ENCODE assay signal across 8 mouse cellular contexts in genomic region chr9:123665645-123666044, GRCm38 (mm10). TPM values are rescaled to one million over a fixed set of nuclear protein-coding genes. Genes with fewer than 3 reads are reported as not detected.
A peak's percentile ranks its signal among the peaks of the same experiment; 100 is the strongest.
DNase-seq lines count a peak whose midpoint lies in the region; ATAC-seq and TF ChIP-seq lines count a peak whose summit lies in the region.

No protein-coding gene starts in this region.

- H3K36me3 ChIP-seq in forebrain, embryonic 14.5 days (ENCODE audit: control insufficient read depth, insufficient read depth, low read length) = no peaks in the 10 kb centered on the region
- no peaks in the 10 kb centered on the region for H3K36me3 ChIP-seq in forebrain, embryonic 10.5 days (replicated peaks)
- no peaks in the 10 kb centered on the region for H3K36me3 ChIP-seq in midbrain, postnatal 0 days (ENCODE audit: insufficient read depth, low read length)
- H3K36me3 ChIP-seq in midbrain, embryonic 13.5 days = no peaks in the 10 kb centered on the region

- H3K4me1 ChIP-seq in forebrain, embryonic 14.5 days (ENCODE audit: control insufficient read depth, insufficient read depth, low read length) = no peaks in the 10 kb centered on the region
- H3K4me1 ChIP-seq in forebrain, embryonic 10.5 days = no peaks in the 10 kb centered on the region
- no peaks in the 10 kb centered on the region for H3K4me1 ChIP-seq in midbrain, postnatal 0 days (ENCODE audit: insufficient read depth, low read length)
- H3K4me1 ChIP-seq in midbrain, embryonic 13.5 days (replicated peaks) = no peaks in the 10 kb centered on the region

- no peaks in the 10 kb centered on the region for H3K27me3 ChIP-seq in forebrain, embryonic 14.5 days (replicated peaks; ENCODE audit: control insufficient read depth, insufficient read depth, low read length)
- no peaks in the 10 kb centered on the region for H3K27me3 ChIP-seq in forebrain, embryonic 10.5 days (ENCODE audit: poor library complexity, severe bottlenecking)
- no peaks in the 10 kb centered on the region for H3K27me3 ChIP-seq in midbrain, postnatal 0 days (ENCODE audit: insufficient read depth, low read length)
- H3K27me3 ChIP-seq in midbrain, embryonic 13.5 days = no peaks in the 10 kb centered on the region

- no peak overlapping the region for H3K27ac ChIP-seq in forebrain, embryonic 14.5 days (ENCODE audit: low read depth, low read length)
- no peak overlapping the region for H3K27ac ChIP-seq in forebrain, embryonic 10.5 days
- H3K27ac ChIP-seq in midbrain, postnatal 0 days (ENCODE audit: low read depth, low read length) = no peak overlapping the region
- no peak overlapping the region for H3K27ac ChIP-seq in midbrain, embryonic 13.5 days

- peak; percentile 51 for TF ChIP-seq CTCF in midbrain, postnatal 0 days (IDR thresholded peaks at IDR 0.05)

- no peaks in the 10 kb centered on the region for H3K9me3 ChIP-seq in forebrain, embryonic 14.5 days (replicated peaks; ENCODE audit: control insufficient read depth, low read length)
- H3K9me3 ChIP-seq in forebrain, embryonic 10.5 days = no peaks in the 10 kb centered on the region
- H3K9me3 ChIP-seq in midbrain, postnatal 0 days (ENCODE audit: low read length) = no peaks in the 10 kb centered on the region
- H3K9me3 ChIP-seq in midbrain, embryonic 13.5 days = no peaks in the 10 kb centered on the region

- ATAC-seq in forebrain, embryonic 14.5 days = no peak
- no peak for ATAC-seq in midbrain, postnatal 0 days (ENCODE audit: low FRiP score)
- no peak for ATAC-seq in midbrain, embryonic 13.5 days
- ATAC-seq in monocyte, adult 5-6 weeks (replicated peaks; ENCODE audit: insufficient number of reproducible peaks, low FRiP score, low TSS enrichment, poor library complexity, severe bottlenecking) = no peak

- no peak overlapping the region for H3K4me2 ChIP-seq in forebrain, embryonic 14.5 days (ENCODE audit: low read length)
- H3K4me2 ChIP-seq in midbrain, postnatal 0 days (ENCODE audit: low read depth, low read length, poor library complexity, severe bottlenecking) = no peak overlapping the region
- no peak overlapping the region for H3K4me2 ChIP-seq in midbrain, embryonic 13.5 days (replicated peaks)

- DNase-seq in forebrain, embryonic 14.5 days (ENCODE audit: low spot score) = peak; percentile 41
- DNase-seq in forebrain, embryonic 10.5 days (ENCODE audit: extremely low spot score, low spot score) = no peak
- DNase-seq in midbrain, postnatal 0 days (ENCODE audit: low spot score) = peak; percentile 9
- DNase-seq in embryo, embryonic 10.5 days (ENCODE audit: low spot score) = peak; percentile 71
- DNase-seq in layer of hippocampus, postnatal 10 days (ENCODE audit: low spot score in 2 of 2) = peak; percentile 32 to 41
- peak; percentile 6 for DNase-seq in retina, postnatal 7 days (ENCODE audit: low read depth, low spot score)

- WGBS in forebrain, embryonic 14.5 days = 55% methylated on average over 5 of the region's 5 CpGs
- 53% methylated on average over 5 of the region's 5 CpGs for WGBS in forebrain, embryonic 10.5 days
- WGBS in midbrain, postnatal 0 days = 64% methylated on average over 5 of the region's 5 CpGs
- 58% methylated on average over 5 of the region's 5 CpGs for WGBS in midbrain, embryonic 13.5 days

- no peak overlapping the region for H3K4me3 ChIP-seq in forebrain, embryonic 14.5 days (ENCODE audit: low read depth, low read length)
- H3K4me3 ChIP-seq in forebrain, embryonic 10.5 days = no peak overlapping the region
- no peak overlapping the region for H3K4me3 ChIP-seq in midbrain, postnatal 0 days (ENCODE audit: low read depth, low read length)
- H3K4me3 ChIP-seq in midbrain, embryonic 13.5 days (replicated peaks) = no peak overlapping the region

- H3K9ac ChIP-seq in forebrain, embryonic 14.5 days (ENCODE audit: low read length) = no peak overlapping the region
- H3K9ac ChIP-seq in midbrain, postnatal 0 days (replicated peaks; ENCODE audit: low read length, poor library complexity, severe bottlenecking) = no peak overlapping the region
- H3K9ac ChIP-seq in midbrain, embryonic 13.5 days (replicated peaks) = no peak overlapping the region

RNA-seq across cellular contexts. Expression of gene Ccr9, which starts 12.6 kb away (rescaled TPM):
- polyA plus RNA-seq in forebrain, embryonic 14.5 days (2014; fragmentation: Nextera tagmentation; extraction: Ambion mirVana) = 0.08 and 0.33 TPM in 2 replicates
- polyA plus RNA-seq in forebrain, embryonic 10.5 days (2016; fragmentation: Nextera tagmentation; extraction: Ambion mirVana) = 0.04 and 0.09 TPM in 2 replicates
- 0.05 and 1.1 TPM in 2 replicates for total RNA-seq in midbrain, postnatal 0 days (2014; rRNA removed)
- 0.28 and 0.48 TPM in 2 replicates for polyA plus RNA-seq in midbrain, postnatal 0 days (2015; fragmentation: Nextera tagmentation; extraction: Ambion mirVana)
- polyA plus RNA-seq in midbrain, embryonic 13.5 days (2015; fragmentation: Nextera tagmentation; extraction: Ambion mirVana) = 0.22 and 0.36 TPM in 2 replicates
- under 1 TPM in 1 of 2 experiments, not detected in 1; 0.09 TPM for total RNA-seq in layer of hippocampus, postnatal 10 days (2021)
- 0.32 to 2.3 TPM (median 0.67 TPM) in 3 replicates for total RNA-seq in monocyte, adult 5-6 weeks (2017)

RNA-seq across cellular contexts. Expression of gene Slc6a20a, which starts 13.0 kb away (rescaled TPM):
- polyA plus RNA-seq in forebrain, embryonic 14.5 days (2014; fragmentation: Nextera tagmentation; extraction: Ambion mirVana) = 5.0 and 9.3 TPM in 2 replicates
- 0.18 and 0.78 TPM in 2 replicates for polyA plus RNA-seq in forebrain, embryonic 10.5 days (2016; fragmentation: Nextera tagmentation; extraction: Ambion mirVana)
- total RNA-seq in midbrain, postnatal 0 days (2014; rRNA removed) = 54.1 and 64.9 TPM in 2 replicates
- 41.8 and 52.4 TPM in 2 replicates for polyA plus RNA-seq in midbrain, postnatal 0 days (2015; fragmentation: Nextera tagmentation; extraction: Ambion mirVana)
- polyA plus RNA-seq in midbrain, embryonic 13.5 days (2015; fragmentation: Nextera tagmentation; extraction: Ambion mirVana) = 5.3 and 5.6 TPM in 2 replicates
- 10 to 100 TPM; 12.4 to 19.4 TPM for total RNA-seq in layer of hippocampus, postnatal 10 days (2021)
- 0.19 to 0.38 TPM in 2 of 3 replicates, not detected in the other for total RNA-seq in monocyte, adult 5-6 weeks (2017)

RNA-seq across cellular contexts. Expression of gene Slc6a20b, which starts 33.3 kb away (rescaled TPM):
- 0.09 and 0.10 TPM in 2 replicates for polyA plus RNA-seq in forebrain, embryonic 14.5 days (2014; fragmentation: Nextera tagmentation; extraction: Ambion mirVana)
- 0.15 and 0.25 TPM in 2 replicates for polyA plus RNA-seq in forebrain, embryonic 10.5 days (2016; fragmentation: Nextera tagmentation; extraction: Ambion mirVana)
- 0.47 and 0.55 TPM in 2 replicates for total RNA-seq in midbrain, postnatal 0 days (2014; rRNA removed)
- polyA plus RNA-seq in midbrain, postnatal 0 days (2015; fragmentation: Nextera tagmentation; extraction: Ambion mirVana) = 0.29 and 0.60 TPM in 2 replicates
- polyA plus RNA-seq in midbrain, embryonic 13.5 days (2015; fragmentation: Nextera tagmentation; extraction: Ambion mirVana) = 0.24 and 0.30 TPM in 2 replicates
- under 1 TPM; 0.46 to 0.74 TPM for total RNA-seq in layer of hippocampus, postnatal 10 days (2021)
- total RNA-seq in monocyte, adult 5-6 weeks (2017) = 0.38 to 0.87 TPM (median 0.43 TPM) in 3 replicates

RNA-seq across cellular contexts. Expression of gene Lztfl1, which starts 51.9 kb away (rescaled TPM):
- 62.5 and 63.6 TPM in 2 replicates for polyA plus RNA-seq in forebrain, embryonic 14.5 days (2014; fragmentation: Nextera tagmentation; extraction: Ambion mirVana)
- 41.3 and 42.1 TPM in 2 replicates for polyA plus RNA-seq in forebrain, embryonic 10.5 days (2016; fragmentation: Nextera tagmentation; extraction: Ambion mirVana)
- 35.4 and 37.0 TPM in 2 replicates for total RNA-seq in midbrain, postnatal 0 days (2014; rRNA removed)
- polyA plus RNA-seq in midbrain, postnatal 0 days (2015; fragmentation: Nextera tagmentation; extraction: Ambion mirVana) = 44.4 and 47.3 TPM in 2 replicates
- 51.2 and 52.2 TPM in 2 replicates for polyA plus RNA-seq in midbrain, embryonic 13.5 days (2015; fragmentation: Nextera tagmentation; extraction: Ambion mirVana)
- 10 to 100 TPM; 57.7 to 57.8 TPM for total RNA-seq in layer of hippocampus, postnatal 10 days (2021)
- 7.7 to 21.2 TPM (median 20.7 TPM) in 3 replicates for total RNA-seq in monocyte, adult 5-6 weeks (2017)
